Mouse (Mus musculus) lung, adult 18-20 months (tissue): Measurements from ENCODE around the gene Rab5a.
A peak's percentile ranks its signal among the peaks of the same experiment; 100 is the strongest.
"Not testable (repeated sequence)": the region's sequence is repeated elsewhere in the genome, so short reads cannot be mapped to it uniquely, and the experiment has no call there.

Experiments
- DNase-seq, 2 experiments: peaks; one replicate each; pipeline ENCODE4 v3.0.0; 2022; ENCODE audit warnings: mixed read lengths in 2 of 2

Rab5a gene

GRCm38 (mm10) chr17:53478858-53479603 is at the start of gene Rab5a:
Gene Rab5a, plus strand, starts transcription at chr17:53479234.
- peak; percentile 99 to 100 for DNase-seq

GRCm38 (mm10) chr17:53456152-53456551 is 22.9 kb upstream of the Rab5a start:
- no peak for DNase-seq

GRCm38 (mm10) chr17:53456742-53457141 is 22.3 kb upstream of the Rab5a start:
- no peak for DNase-seq

- DNase-seq, result peak; percentile 92 to 94
Measured at GRCm38 (mm10) chr17:53462603-53463495, 16.2 kb upstream of the Rab5a start, which contains the start of gene Efhb. Gene Efhb, minus strand, starts transcription at chr17:53463321.

GRCm38 (mm10) chr17:53463496-53463840 is 15.6 kb upstream of the Rab5a start:
- DNase-seq, result no peak

- peak in 1 of 2 experiments; percentile 24 for DNase-seq
Measured at GRCm38 (mm10) chr17:53465569-53465968, 13.5 kb upstream of the Rab5a start.

- DNase-seq, result no peak
Measured at GRCm38 (mm10) chr17:53468697-53469096, 10.3 kb upstream of the Rab5a start.

- no peak for DNase-seq
Measured at GRCm38 (mm10) chr17:53478066-53478857, 772 bp upstream of the Rab5a start.

- DNase-seq, result peak; percentile 59
Measured at GRCm38 (mm10) chr17:53479604-53480041, 589 bp downstream of the Rab5a start.

- DNase-seq, result no peak
Measured at GRCm38 (mm10) chr17:53480433-53480832, 1.4 kb downstream of the Rab5a start.

- DNase-seq, result peak in 1 of 2 experiments; percentile 35
Measured at GRCm38 (mm10) chr17:53488291-53489006, 9.4 kb downstream of the Rab5a start.

- DNase-seq, result no peak
Measured at GRCm38 (mm10) chr17:53489007-53489378, 10.0 kb downstream of the Rab5a start.

- DNase-seq, result no peak
Measured at GRCm38 (mm10) chr17:53502966-53503365, 23.9 kb downstream of the Rab5a start.

- peak in 1 of 2 experiments; percentile 7 for DNase-seq
Measured at GRCm38 (mm10) chr17:53512311-53512951, 33.4 kb downstream of the Rab5a start.

GRCm38 (mm10) chr17:53519364-53519763 is 40.3 kb downstream of the Rab5a start:
- no peak for DNase-seq

GRCm38 (mm10) chr17:53520509-53520908 is 41.5 kb downstream of the Rab5a start:
- DNase-seq, result no peak

GRCm38 (mm10) chr17:53528034-53528433 is 49.0 kb downstream of the Rab5a start:
- DNase-seq, result no peak

GRCm38 (mm10) chr17:53531160-53531559 is 52.1 kb downstream of the Rab5a start:
- DNase-seq, result no peak

GRCm38 (mm10) chr17:53532425-53532824 is 53.4 kb downstream of the Rab5a start:
- no peak for DNase-seq

GRCm38 (mm10) chr17:53539351-53539750 is 60.3 kb downstream of the Rab5a start, which contains the start of gene Pp2d1:
Gene Pp2d1, minus strand, starts transcription at chr17:53539451.
- DNase-seq, result not testable (repeated sequence)

GRCm38 (mm10) chr17:53542536-53542935 is 63.5 kb downstream of the Rab5a start:
- DNase-seq, result no peak
